Mouse (Mus musculus) stomach, embryonic 14.5 days (tissue): Measurements from ENCODE around the gene Rtkn. TPM values are rescaled to one million over a fixed set of nuclear protein-coding genes. Genes with fewer than 3 reads are reported as not detected.

Experiments used
- ATAC-seq: fragments of 200-750 bp; cut with Nextera tagmentation; 2 replicates; pipeline ENCODE4 v1.8.0; 2017; ENCODE audit warnings: low read depth, moderate TSS enrichment; ENCODE audit not compliant: insufficient number of reproducible peaks, insufficient read depth, low FRiP score
- H3K27ac ChIP-seq: fragments of 300-500 bp; sonication (generic); 2 replicates; pipeline ENCODE4 v1.5.1; 2014; ENCODE audit warnings: mild to moderate bottlenecking, low read length, moderate library complexity, mixed read lengths
- H3K27me3 ChIP-seq: fragments of 300-500 bp; sonication (generic); 2 replicates; pipeline ENCODE4 v1.6.1; 2014; ENCODE audit warnings: low read length, control low read depth, mixed read lengths; ENCODE audit not compliant: control insufficient read depth, insufficient read depth
- H3K36me3 ChIP-seq: fragments of 300-500 bp; sonication (generic); 2 replicates; pipeline ENCODE4 v1.6.1; 2014; ENCODE audit warnings: mild to moderate bottlenecking, control low read depth, low read length, moderate library complexity, mixed read lengths; ENCODE audit not compliant: control insufficient read depth, insufficient read depth
- H3K4me1 ChIP-seq: fragments of 300-500 bp; sonication (generic); 2 replicates; pipeline ENCODE4 v1.6.1; 2014; ENCODE audit warnings: low read length, control low read depth, mixed read lengths; ENCODE audit not compliant: control insufficient read depth, insufficient read depth
- H3K4me2 ChIP-seq: fragments of 300-500 bp; sonication (generic); replicated peaks from 2 replicates; pipeline ENCODE4 v1.6.1; 2014; ENCODE audit warnings: low read depth, low read length, control low read depth
- H3K4me3 ChIP-seq: fragments of 300-500 bp; sonication (generic); 2 replicates; pipeline ENCODE4 v1.5.1; 2014; ENCODE audit warnings: low read depth, low read length, control low read depth
- H3K9ac ChIP-seq: fragments of 300-500 bp; sonication (generic); replicated peaks from 2 replicates; pipeline ENCODE4 v1.6.1; 2014; ENCODE audit warnings: low read depth, mild to moderate bottlenecking, control low read depth, low read length, moderate library complexity, mixed read lengths
- H3K9me3 ChIP-seq: fragments of 300-500 bp; sonication (generic); 2 replicates; pipeline ENCODE4 v1.6.1; 2016; ENCODE audit warnings: low read depth, low read length, control low read depth; ENCODE audit not compliant: control insufficient read depth
- WGBS: fragments of 180-500 bp; shearing (Covaris S2); extraction: QIAGEN DNeasy Blood & Tissue Kit; methylation state at CpG from one replicate; pipeline ENCODE4 v1.1.7; 2014; 5-methylcytosine and 5-hydroxymethylcytosine counted together
- microRNA counts: library from miRNA; unstranded; fragments of <30 nt; microRNA quantifications from one replicate; lab custom pipeline; 2016
- microRNA-seq: library from miRNA; unstranded; fragments of <30 nt; microRNA quantifications from one replicate; pipeline ENCODE4, GENCODE M21; 2016
- polyA plus RNA-seq: library from polyadenylated mRNA; unstranded; fragments of >200 nt; fragmentation: Nextera tagmentation; extraction: Ambion mirVana; gene quantifications from 2 replicates; pipeline ENCODE4 v1.2.1, GENCODE M21; 2014

Rtkn gene
- polyA plus RNA-seq, 1 experiment from 2014 or later = 19.2 TPM

DNA sequence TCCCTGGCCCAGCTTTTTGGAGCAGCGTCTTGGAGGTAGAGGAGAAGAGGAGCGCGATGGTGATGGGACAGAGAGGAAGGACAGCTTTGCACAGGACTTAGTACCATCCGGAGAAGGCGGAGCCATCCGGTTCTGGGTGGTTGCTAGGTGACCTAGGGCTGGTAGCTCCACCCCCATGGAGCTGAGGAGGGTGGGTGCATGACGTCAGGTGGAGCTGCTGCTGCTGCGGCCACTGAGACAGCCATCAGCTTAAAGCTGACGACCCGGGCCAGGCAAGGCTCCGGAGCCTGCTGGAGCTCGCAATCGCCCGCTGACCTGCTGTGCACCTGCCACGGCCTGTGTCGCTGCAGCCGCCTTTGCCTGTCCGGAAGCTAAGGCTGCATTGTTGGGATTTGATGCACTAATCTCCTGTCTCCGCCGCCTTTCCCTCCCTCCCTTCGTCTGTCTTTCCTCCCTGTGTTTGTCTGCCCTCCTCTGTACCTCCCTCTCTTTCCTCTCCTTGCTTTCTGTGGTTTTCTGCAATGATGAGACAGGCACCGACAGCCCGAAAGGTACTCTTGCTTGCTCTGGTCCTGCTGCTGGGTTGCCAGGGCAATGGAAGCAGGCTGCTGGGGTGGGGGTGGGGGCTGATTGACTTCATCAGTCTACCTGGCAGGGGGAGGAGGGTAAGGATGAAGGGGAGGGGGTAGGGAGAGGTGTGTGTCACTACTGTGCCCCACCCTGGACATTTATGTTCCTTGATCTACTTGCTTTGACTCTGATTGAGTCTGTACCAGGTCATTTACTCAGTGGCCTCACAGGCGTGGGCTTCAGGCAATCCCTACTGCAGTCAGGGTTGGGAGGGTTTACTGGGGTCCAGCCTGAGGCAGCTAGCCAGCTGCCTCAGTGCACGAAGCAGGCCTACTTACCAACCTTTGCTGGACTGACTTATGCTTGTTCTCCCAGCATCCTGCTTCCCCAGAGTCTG is 50.9 kb downstream of the Rtkn start:
- Histone ChIP-seq H3K9me3 (no peaks in the 10 kb centered on the region), H3K4me3 (no peak overlapping the region; the same call in 1 of the 2 replicates), H3K27ac (no peak overlapping the region), H3K36me3 (peaks cover 34% of the 10 kb centered on the region), H3K27me3 (no peaks in the 10 kb centered on the region), H3K4me1 (peaks cover 10% of the 10 kb centered on the region; the same call in 1 of the 2 replicates), H3K9ac (no peak overlapping the region), H3K4me2 (peak overlapping the region; percentile 37)
- ATAC-seq = peak; percentile 68
- 13% methylated on average over 25 of the region's 25 CpGs for WGBS

DNA sequence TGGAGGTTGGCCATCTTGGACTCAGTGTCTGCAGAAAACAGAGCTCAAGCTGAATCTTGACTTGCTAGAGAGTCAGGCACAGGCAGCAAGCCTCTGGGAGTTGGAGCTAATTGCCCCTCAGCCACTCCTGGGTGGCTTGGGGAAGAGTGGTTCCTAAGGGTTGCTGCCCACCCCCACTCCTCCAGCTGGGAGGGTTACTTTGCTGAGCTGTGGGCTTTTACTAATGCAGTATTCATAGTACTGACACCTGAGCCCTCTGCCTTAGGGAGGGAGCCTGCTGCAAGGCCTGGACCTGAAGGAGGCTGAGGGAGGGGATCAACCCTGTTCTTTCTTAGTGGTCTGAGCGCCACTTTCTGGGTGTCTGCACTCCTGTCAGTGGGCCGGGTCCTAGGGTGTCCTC is 51.7 kb downstream of the Rtkn start:
- no peak overlapping the region for H3K9ac ChIP-seq
- peaks cover 41% of the 10 kb centered on the region for H3K36me3 ChIP-seq
- 89% methylated on average over 2 of the region's 2 CpGs for WGBS
- H3K4me3 ChIP-seq = no peak overlapping the region
- H3K27ac ChIP-seq = no peak overlapping the region
- no peaks in the 10 kb centered on the region for H3K9me3 ChIP-seq
- H3K27me3 ChIP-seq = no peaks in the 10 kb centered on the region
- peaks cover 10% of the 10 kb centered on the region; the same call in 1 of the 2 replicates for H3K4me1 ChIP-seq
- H3K4me2 ChIP-seq = no peak overlapping the region; the same call in 1 of the 2 replicates
- no peak for ATAC-seq

DNA sequence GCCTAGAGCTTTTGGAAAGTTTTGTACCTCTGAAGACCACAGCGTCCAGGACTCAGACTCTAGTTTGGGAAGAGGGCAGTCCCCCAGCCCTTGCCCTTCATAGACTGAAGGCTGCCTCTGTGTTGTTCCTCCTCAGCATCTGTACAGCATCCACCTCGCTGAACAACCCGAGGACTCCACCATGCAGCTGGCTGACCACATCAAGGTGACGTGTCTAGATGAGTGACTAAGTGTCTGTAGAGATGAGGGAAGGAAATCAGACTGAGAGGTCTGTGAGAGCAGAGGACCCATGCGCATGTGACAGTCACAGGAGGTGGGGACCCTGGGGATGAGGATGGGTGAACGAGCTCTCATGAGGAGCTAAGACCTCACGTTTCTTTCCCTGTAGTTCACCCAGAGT is 58.3 kb downstream of the Rtkn start:
- H3K4me3 ChIP-seq = no peak overlapping the region
- H3K9me3 ChIP-seq = no peaks in the 10 kb centered on the region
- peaks cover 84% of the 10 kb centered on the region for H3K36me3 ChIP-seq
- H3K9ac ChIP-seq = no peak overlapping the region
- H3K27ac ChIP-seq = no peak overlapping the region
- H3K4me1 ChIP-seq = no peaks in the 10 kb centered on the region
- no peaks in the 10 kb centered on the region for H3K27me3 ChIP-seq
- 88% methylated on average over 7 of the region's 7 CpGs for WGBS
- no peak for ATAC-seq
- H3K4me2 ChIP-seq = no peak overlapping the region

DNA sequence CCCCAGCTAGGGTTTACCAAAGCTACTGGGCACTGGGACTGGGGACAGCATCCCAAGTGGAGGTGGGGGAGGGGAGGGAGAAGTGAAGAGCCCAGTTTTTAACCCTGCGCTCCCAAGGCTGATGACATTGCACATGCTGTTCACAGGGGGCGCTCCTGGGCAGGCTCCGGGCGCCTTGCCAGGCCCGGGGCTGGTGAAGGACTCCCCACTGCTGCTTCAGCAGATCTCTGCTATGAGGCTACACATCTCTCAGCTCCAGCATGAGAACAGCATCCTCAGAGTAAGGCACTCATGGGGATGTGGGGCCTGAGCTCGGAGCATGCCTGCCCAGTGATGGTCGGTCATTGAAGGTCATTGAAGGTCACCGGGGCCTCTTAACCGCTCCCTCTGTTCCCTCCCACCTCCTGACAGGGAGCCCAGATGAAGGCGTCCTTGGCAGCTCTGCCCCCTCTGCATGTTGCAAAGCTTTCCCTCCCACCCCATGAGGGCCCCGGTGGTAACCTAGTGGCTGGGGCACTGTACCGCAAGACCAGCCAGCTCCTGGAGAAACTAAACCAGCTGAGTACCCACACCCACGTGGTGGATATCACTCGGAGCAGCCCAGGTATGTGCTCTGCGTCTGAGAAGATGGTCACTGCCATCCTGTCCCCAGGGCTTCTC is 62.2 kb downstream of the Rtkn start:
- no peaks in the 10 kb centered on the region for H3K4me1 ChIP-seq
- no peaks in the 10 kb centered on the region for H3K27me3 ChIP-seq
- 54% methylated on average over 15 of the region's 15 CpGs for WGBS
- no peak for ATAC-seq
- H3K36me3 ChIP-seq = peaks cover 66% of the 10 kb centered on the region
- H3K4me3 ChIP-seq = no peak overlapping the region
- H3K9ac ChIP-seq = no peak overlapping the region
- H3K4me2 ChIP-seq = no peak overlapping the region
- H3K27ac ChIP-seq = no peak overlapping the region
- no peaks in the 10 kb centered on the region for H3K9me3 ChIP-seq

MicroRNAs within 50 kb of the gene (microRNA counts, 519-probe panel; counts per million panel counts)
- not detected for microRNA mmu-miR-3470a+mmu-miR-3470b (lab: Ali Mortazavi, UCI)

Small RNAs within 50 kb of the gene (microRNA-seq; reads per million reads assigned to microRNA genes)
- not detected for gene Mir3470a

Other genes starting within 250 kb of the Rtkn start
- 1.8 and 1.9 TPM in 2 replicates for gene Sema4f, start 195.7 kb upstream of the Rtkn start, polyA plus RNA-seq
- gene M1ap, start 188.6 kb upstream of the Rtkn start, polyA plus RNA-seq = 0.35 and 0.87 TPM in 2 replicates
- gene Dok1, start 102.0 kb upstream of the Rtkn start, polyA plus RNA-seq = 8.5 and 9.7 TPM in 2 replicates
- gene Loxl3, start 101.3 kb upstream of the Rtkn start, polyA plus RNA-seq = 15.6 and 16.2 TPM in 2 replicates
- 135 and 154 TPM in 2 replicates for gene Aup1, start 80.9 kb upstream of the Rtkn start, polyA plus RNA-seq
- 40.3 and 41.0 TPM in 2 replicates for gene Htra2, start 80.2 kb upstream of the Rtkn start, polyA plus RNA-seq
- gene Dqx1, start 77.6 kb upstream of the Rtkn start, polyA plus RNA-seq = 4.2 and 4.5 TPM in 2 replicates
- 8.4 and 9.2 TPM in 2 replicates for gene Tlx2, start 65.2 kb upstream of the Rtkn start, polyA plus RNA-seq
- gene Pcgf1, start 57.6 kb upstream of the Rtkn start, polyA plus RNA-seq = 33.0 and 38.8 TPM in 2 replicates
- gene Lbx2, start 49.1 kb upstream of the Rtkn start, polyA plus RNA-seq = 1.2 and 1.8 TPM in 2 replicates
- gene Ccdc142, start 33.9 kb upstream of the Rtkn start, polyA plus RNA-seq = 2.0 and 3.5 TPM in 2 replicates
- 1.7 and 2.0 TPM in 2 replicates for gene Gm42688, start 33.8 kb upstream of the Rtkn start, polyA plus RNA-seq
- 114 and 129 TPM in 2 replicates for gene Mrpl53, start 26.4 kb upstream of the Rtkn start, polyA plus RNA-seq
- 24.4 and 31.2 TPM in 2 replicates for gene Mogs, start 20.0 kb upstream of the Rtkn start, polyA plus RNA-seq
- 91.3 and 99.6 TPM in 2 replicates for gene Wbp1, start 13.9 kb upstream of the Rtkn start, polyA plus RNA-seq
- 13.6 and 16.5 TPM in 2 replicates for gene Ino80b, start 10.0 kb upstream of the Rtkn start, polyA plus RNA-seq
- gene Wdr54, start 20.9 kb downstream of the Rtkn start, polyA plus RNA-seq = 5.3 and 5.8 TPM in 2 replicates
- gene 1700003E16Rik, start 20.9 kb downstream of the Rtkn start, polyA plus RNA-seq = 0.77 and 1.2 TPM in 2 replicates
- gene Dctn1, start 30.5 kb downstream of the Rtkn start, polyA plus RNA-seq = 70.4 and 73.9 TPM in 2 replicates
- 0.34 and 0.38 TPM in 2 replicates for gene Slc4a5, start 84.4 kb downstream of the Rtkn start, polyA plus RNA-seq
- 32.4 and 34.3 TPM in 2 replicates for gene Mthfd2, start 190.4 kb downstream of the Rtkn start, polyA plus RNA-seq
- 78.5 and 81.2 TPM in 2 replicates for gene Mob1a, start 190.6 kb downstream of the Rtkn start, polyA plus RNA-seq
- gene Bola3, start 213.7 kb downstream of the Rtkn start, polyA plus RNA-seq = 118 and 123 TPM in 2 replicates